Mouse (Mus musculus): Measurements from ENCODE around the gene Fgfr2. TPM values are rescaled to one million over a fixed set of nuclear protein-coding genes. Genes with fewer than 3 reads are reported as not detected.
"Not testable (repeated sequence)": the region's sequence is repeated elsewhere in the genome, so short reads cannot be mapped to it uniquely, and the experiment has no call there.

Fgfr2 gene
- polyA plus RNA-seq, 1 experiment from 2014 or later = 67.0 TPM

DNA sequence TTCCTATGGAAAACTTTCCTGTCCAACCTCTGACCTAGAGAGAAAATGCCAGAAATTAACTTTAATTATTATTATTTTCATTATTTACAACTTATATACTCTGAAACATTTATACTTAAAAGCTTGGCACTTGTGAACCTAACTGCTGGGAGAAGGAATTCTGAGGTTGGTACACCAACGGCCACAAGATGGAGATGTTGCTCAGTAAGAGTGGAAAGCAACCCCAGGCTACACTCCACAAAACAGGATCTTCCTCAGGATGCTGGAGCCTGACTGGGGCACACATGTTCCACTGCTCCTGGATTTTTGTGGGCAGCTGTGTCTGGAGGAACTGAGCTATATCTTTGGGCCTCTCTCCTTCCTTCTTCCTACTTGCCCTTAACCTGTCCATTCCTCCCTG lies 1690.9 kb downstream of the Fgfr2 start:
- Histone ChIP-seq H3K9ac (no peak overlapping the region), H3K9me3 (no peaks in the 10 kb centered on the region), H3K27me3 (replicated peaks) (no peaks in the 10 kb centered on the region), H3K4me2 (replicated peaks) (no peak overlapping the region), H3K27ac (no peak overlapping the region), H3K4me1 (replicated peaks) (no peaks in the 10 kb centered on the region), H3K36me3 (peaks cover 5% of the 10 kb centered on the region; the same call in 1 of the 2 replicates), H3K4me3 (replicated peaks) (no peak overlapping the region)
- WGBS = 15% methylated on average over 1 of the region's 1 CpGs
- no peak for ATAC-seq

DNA sequence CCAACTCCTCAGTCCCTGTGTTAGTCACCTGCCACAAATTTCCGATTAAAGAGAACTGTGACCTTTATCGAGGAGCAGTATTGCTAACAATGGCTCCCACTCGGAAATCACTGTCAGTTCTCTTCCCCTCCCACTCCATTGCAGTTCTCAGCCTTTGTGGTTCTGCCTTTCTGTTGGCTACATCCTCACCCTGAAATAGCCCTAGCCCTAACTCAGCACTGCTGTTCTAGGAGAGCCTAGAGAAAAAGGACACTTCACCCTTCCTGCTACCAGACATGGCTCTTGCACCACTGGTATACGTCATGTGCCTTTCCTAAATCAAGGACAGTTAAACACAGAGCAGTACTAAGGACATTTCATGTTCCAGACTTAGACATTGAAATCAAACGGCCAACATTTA lies 1695.8 kb downstream of the Fgfr2 start:
- WGBS = 85% methylated on average over 5 of the region's 5 CpGs
- peaks cover 5% of the 10 kb centered on the region; the same call in 1 of the 2 replicates for H3K36me3 ChIP-seq
- H3K4me1 ChIP-seq (replicated peaks) = no peaks in the 10 kb centered on the region
- no peaks in the 10 kb centered on the region for H3K27me3 ChIP-seq (replicated peaks)
- H3K27ac ChIP-seq = no peak overlapping the region
- H3K9me3 ChIP-seq = no peaks in the 10 kb centered on the region
- H3K4me3 ChIP-seq (replicated peaks) = no peak overlapping the region
- ATAC-seq = no peak
- no peak overlapping the region for H3K9ac ChIP-seq
- H3K4me2 ChIP-seq (replicated peaks) = no peak overlapping the region

- H3K27ac ChIP-seq = no peak overlapping the region
- H3K27me3 ChIP-seq (replicated peaks) = no peaks in the 10 kb centered on the region
- H3K4me1 ChIP-seq (replicated peaks) = no peaks in the 10 kb centered on the region
- H3K9ac ChIP-seq = no peak overlapping the region
- peak; percentile 28; the same call in 1 of the 2 replicates for ATAC-seq
- H3K9me3 ChIP-seq = no peaks in the 10 kb centered on the region
- H3K4me2 ChIP-seq (replicated peaks) = no peak overlapping the region
- H3K4me3 ChIP-seq (replicated peaks) = no peak overlapping the region
- 78% methylated on average over 2 of the region's 2 CpGs for WGBS
- no peaks in the 10 kb centered on the region for H3K36me3 ChIP-seq
Measured at GRCm38 (mm10) chr7:131424912-131425311, 1698.2 kb downstream of the Fgfr2 start.

DNA sequence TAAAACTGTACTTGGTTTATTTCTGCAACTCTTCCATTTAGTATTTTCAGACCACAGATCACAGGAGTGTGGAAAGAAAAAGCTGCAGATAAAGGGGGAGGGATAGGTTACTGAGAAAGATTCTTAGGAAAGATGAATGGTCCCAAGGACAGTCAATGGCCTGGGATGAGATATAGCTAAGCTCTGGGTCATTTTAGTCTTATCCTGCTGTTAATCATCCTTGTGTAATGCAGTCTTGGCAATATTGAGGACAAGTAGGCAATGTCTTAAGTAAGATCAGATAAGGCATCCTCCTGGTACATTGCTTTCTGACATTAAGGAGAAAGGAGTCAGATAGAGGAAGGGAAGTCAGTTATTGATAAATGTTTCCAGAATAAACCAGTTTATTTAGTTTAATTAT lies 1705.5 kb downstream of the Fgfr2 start:
- Histone ChIP-seq H3K27ac (no peak overlapping the region), H3K9me3 (no peaks in the 10 kb centered on the region), H3K4me3 (replicated peaks) (no peak overlapping the region), H3K9ac (no peak overlapping the region), H3K4me1 (replicated peaks) (no peaks in the 10 kb centered on the region; the same call in 1 of the 2 replicates), H3K4me2 (replicated peaks) (no peak overlapping the region), H3K36me3 (no peaks in the 10 kb centered on the region), H3K27me3 (replicated peaks) (no peaks in the 10 kb centered on the region)
- no peak for ATAC-seq

DNA sequence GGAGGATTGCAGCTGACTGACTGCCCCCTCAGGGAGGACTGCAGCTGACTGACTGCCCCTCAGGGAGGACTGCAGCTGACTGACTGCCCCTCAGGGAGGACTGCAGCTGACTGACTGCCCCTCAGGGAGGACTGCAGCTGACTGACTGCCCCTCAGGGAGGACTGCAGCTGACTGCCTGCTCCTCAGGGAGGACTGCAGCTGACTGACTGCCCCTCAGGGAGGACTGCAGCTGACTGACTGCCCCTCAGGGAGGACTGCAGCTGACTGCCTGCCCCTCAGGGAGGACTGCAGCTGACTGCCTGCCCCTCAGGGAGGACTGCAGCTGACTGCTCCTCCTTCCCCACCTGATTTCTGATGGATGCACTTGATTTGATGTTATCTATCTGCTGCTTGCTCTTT lies 1706.4 kb downstream of the Fgfr2 start:
- H3K9ac ChIP-seq; H3K27me3 ChIP-seq (replicated peaks); ATAC-seq; H3K4me3 ChIP-seq (replicated peaks); H3K27ac ChIP-seq; H3K4me2 ChIP-seq (replicated peaks); H3K36me3 ChIP-seq; H3K4me1 ChIP-seq (replicated peaks); H3K9me3 ChIP-seq: not testable (repeated sequence)

GRCm38 (mm10) chr7:131411941-131412270 lies 1711.2 kb downstream of the Fgfr2 start:
- Histone ChIP-seq H3K36me3 (no peaks in the 10 kb centered on the region), H3K9me3 (no peaks in the 10 kb centered on the region), H3K9ac (no peak overlapping the region), H3K4me2 (replicated peaks) (peak overlapping the region; percentile 79), H3K4me1 (replicated peaks) (peaks cover 6% of the 10 kb centered on the region; the same call in 1 of the 2 replicates), H3K27ac (no peak overlapping the region), H3K4me3 (replicated peaks) (no peak overlapping the region), H3K27me3 (replicated peaks) (no peaks in the 10 kb centered on the region)
- WGBS = 32% methylated on average over 2 of the region's 2 CpGs
- ATAC-seq = no peak

- Histone ChIP-seq H3K4me3 (replicated peaks) (peak overlapping the region; percentile 96), H3K4me2 (replicated peaks) (peak overlapping the region; percentile 79), H3K36me3 (no peaks in the 10 kb centered on the region), H3K9me3 (no peaks in the 10 kb centered on the region), H3K4me1 (replicated peaks) (peaks cover 6% of the 10 kb centered on the region; the same call in 1 of the 2 replicates), H3K27ac (peak overlapping the region; percentile 54), H3K27me3 (replicated peaks) (no peaks in the 10 kb centered on the region), H3K9ac (peak overlapping the region; percentile 33)
- ATAC-seq = no peak
- WGBS = 16% methylated on average over 10 of the region's 10 CpGs
Measured at GRCm38 (mm10) chr7:131411221-131411940, 1711.8 kb downstream of the Fgfr2 start.

- under 1% methylated on average over 42 of the region's 42 CpGs for WGBS
- no peaks in the 10 kb centered on the region for H3K36me3 ChIP-seq
- peak within 1 kb of the TSS; percentile 96 for H3K9ac ChIP-seq
- peak; percentile 98 for ATAC-seq
- no peaks in the 10 kb centered on the region for H3K27me3 ChIP-seq (replicated peaks)
- H3K9me3 ChIP-seq = no peaks in the 10 kb centered on the region
- peak within 1 kb of the TSS; percentile 74 for H3K27ac ChIP-seq
- H3K4me2 ChIP-seq (replicated peaks) = peak within 1 kb of the TSS; percentile 79
- H3K4me3 ChIP-seq (replicated peaks) = peak within 1 kb of the TSS; percentile 96
- peaks cover 6% of the 10 kb centered on the region; the same call in 1 of the 2 replicates for H3K4me1 ChIP-seq (replicated peaks)
Measured at GRCm38 (mm10) chr7:131410416-131411058, 1712.6 kb downstream of the Fgfr2 start, which contains the start of the genes Ikzf5 and Acadsb. TSS of gene Ikzf5 (minus strand) at chr7:131410521. TSS of gene Acadsb (plus strand) at chr7:131410601.

DNA sequence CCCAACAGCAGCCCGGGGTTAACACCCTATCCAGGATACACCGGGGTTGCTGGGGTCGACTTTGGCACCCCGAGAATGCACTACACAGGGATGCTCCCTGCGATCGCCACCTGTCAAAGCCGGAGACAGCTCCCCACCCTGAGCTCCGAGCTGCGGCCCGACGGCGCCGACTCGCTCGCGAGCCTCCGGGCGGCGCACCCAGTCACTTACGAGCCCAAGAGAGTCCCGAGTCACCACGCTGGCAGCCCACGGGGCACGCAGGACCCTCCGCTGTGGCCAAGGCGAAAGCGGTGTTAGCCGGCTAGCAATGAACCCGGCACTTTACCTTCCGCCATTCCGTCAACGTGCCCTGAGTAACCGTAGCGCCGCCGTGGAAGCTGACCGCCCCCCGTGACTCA lies 1713.2 kb downstream of the Fgfr2 start:
- Histone ChIP-seq H3K4me2 (replicated peaks) (peak overlapping the region; percentile 79), H3K9ac (peak overlapping the region; percentile 96), H3K9me3 (no peaks in the 10 kb centered on the region), H3K27me3 (replicated peaks) (no peaks in the 10 kb centered on the region), H3K4me1 (replicated peaks) (peaks cover 6% of the 10 kb centered on the region; the same call in 1 of the 2 replicates), H3K36me3 (no peaks in the 10 kb centered on the region), H3K27ac (peak overlapping the region; percentile 37), H3K4me3 (replicated peaks) (peak overlapping the region; percentile 96)
- under 1% methylated on average over 38 of the region's 38 CpGs for WGBS
- peak; percentile 74 for ATAC-seq

- ATAC-seq = no peak
- 5% methylated on average over 16 of the region's 16 CpGs for WGBS
- Histone ChIP-seq H3K27me3 (replicated peaks) (no peaks in the 10 kb centered on the region), H3K27ac (peak overlapping the region; percentile 37; the same call in 1 of the 2 replicates), H3K4me3 (replicated peaks) (peak overlapping the region; percentile 96), H3K9me3 (no peaks in the 10 kb centered on the region), H3K4me2 (replicated peaks) (peak overlapping the region; percentile 79), H3K9ac (peak overlapping the region; percentile 96), H3K4me1 (replicated peaks) (peaks cover 6% of the 10 kb centered on the region; the same call in 1 of the 2 replicates), H3K36me3 (no peaks in the 10 kb centered on the region)
Measured at GRCm38 (mm10) chr7:131409321-131409987, 1713.7 kb downstream of the Fgfr2 start.

DNA sequence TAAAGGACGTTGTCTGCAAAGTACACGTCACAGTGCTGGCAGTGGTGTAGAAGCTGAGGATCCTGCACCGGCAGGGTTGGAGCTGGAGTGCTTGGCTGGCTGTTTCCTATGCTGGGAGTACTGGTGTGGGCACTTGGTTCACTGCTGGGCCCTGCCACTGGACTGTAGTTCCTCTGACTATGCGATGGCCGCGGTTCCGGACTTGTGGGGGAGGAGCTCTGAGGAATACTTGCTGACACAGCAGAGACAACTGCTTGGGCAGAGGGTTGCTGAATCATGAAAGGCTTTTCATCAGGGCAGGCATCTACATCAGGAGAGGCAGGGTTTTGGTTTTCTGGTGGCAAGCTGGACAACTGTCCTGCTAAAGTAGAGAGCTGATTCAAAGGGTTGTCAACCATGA lies 1731.4 kb downstream of the Fgfr2 start:
- H3K27me3 ChIP-seq (replicated peaks); H3K4me3 ChIP-seq (replicated peaks); H3K9me3 ChIP-seq; H3K4me1 ChIP-seq (replicated peaks); H3K9ac ChIP-seq; H3K4me2 ChIP-seq (replicated peaks); H3K27ac ChIP-seq; ATAC-seq; H3K36me3 ChIP-seq: not testable (repeated sequence)
- WGBS = 93% methylated on average over 7 of the region's 7 CpGs

DNA sequence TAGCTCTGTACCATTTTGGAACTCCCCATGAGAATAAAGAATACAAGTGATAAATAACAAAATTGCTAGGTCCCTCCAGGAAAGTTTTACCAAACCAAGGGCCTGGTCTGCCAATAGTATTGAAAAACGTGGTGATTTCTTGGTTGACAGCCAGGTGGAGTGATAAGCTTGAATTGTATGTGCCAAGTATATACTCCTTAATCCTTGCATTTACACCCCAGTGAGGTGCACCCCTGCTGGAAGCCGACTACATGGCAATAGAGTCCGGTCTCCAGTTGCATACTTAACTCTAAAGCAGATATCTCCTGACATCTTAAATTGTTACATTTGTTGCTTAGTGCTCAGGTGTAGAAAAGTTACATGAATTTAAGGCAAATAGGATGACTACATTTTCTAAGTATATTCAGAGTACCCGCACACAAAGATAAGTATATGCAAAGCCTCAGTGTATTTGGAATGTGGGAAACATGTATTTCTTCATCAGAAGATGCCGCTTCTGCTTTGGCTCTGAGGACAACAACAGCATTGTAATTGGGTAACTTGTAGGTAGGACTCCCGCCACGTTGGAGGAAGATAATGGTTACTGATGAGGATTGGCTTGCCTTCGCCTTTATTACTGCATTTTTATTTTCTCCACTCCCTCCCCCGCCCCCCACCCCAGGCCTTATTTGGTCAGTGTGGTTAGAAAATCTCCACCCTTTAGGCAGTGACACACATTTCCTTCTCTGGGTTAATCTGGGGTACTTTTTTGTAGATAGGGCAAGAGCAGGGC lies 1751.1 kb downstream of the Fgfr2 start:
- H3K9me3 ChIP-seq = no peaks in the 10 kb centered on the region
- peak overlapping the region; percentile 75 for H3K4me2 ChIP-seq (replicated peaks)
- H3K27me3 ChIP-seq (replicated peaks) = no peaks in the 10 kb centered on the region
- peak overlapping the region; percentile 95 for H3K9ac ChIP-seq
- peak overlapping the region; percentile 81 for H3K4me3 ChIP-seq (replicated peaks)
- no peak for ATAC-seq
- no peaks in the 10 kb centered on the region; the same call in 1 of the 2 replicates for H3K4me1 ChIP-seq (replicated peaks)
- H3K36me3 ChIP-seq = no peaks in the 10 kb centered on the region
- WGBS = 65% methylated on average over 9 of the region's 9 CpGs
- no peak overlapping the region for H3K27ac ChIP-seq
